14 mouse cellular contexts compared by ENCODE assay signal in the genomic region with DNA sequence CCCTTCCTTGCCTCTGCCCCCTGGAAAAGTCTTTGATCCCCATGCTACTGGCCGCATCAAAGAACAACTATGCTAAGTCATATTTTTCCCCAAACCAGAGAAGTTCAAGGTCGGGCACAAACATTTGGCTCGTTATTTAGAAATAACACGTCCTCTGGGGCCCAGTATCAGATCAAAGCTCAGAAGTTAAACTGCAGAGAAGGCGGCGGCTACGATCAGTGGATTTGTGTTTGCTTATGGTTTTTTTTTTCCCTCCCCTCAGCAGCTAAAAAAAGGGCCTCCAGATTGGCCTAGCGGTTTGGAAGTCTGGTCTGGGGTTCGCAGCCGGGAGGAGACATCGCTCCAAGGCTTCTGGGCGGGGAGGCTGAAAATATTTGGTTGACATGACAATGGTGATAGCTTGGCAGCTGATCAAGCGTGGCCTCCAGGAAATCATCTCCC. TPM values are rescaled to one million over a fixed set of nuclear protein-coding genes. Genes with fewer than 3 reads are reported as not detected.
DNase-seq lines count a peak whose midpoint lies in the region; ATAC-seq and TF ChIP-seq lines count a peak whose summit lies in the region.
"Had no signal": no experiment of that assay in that cellular context is flagged by ENCODE, and none has a peak within 500 bp of the region (broad histone marks: within the 10 kb centered on the region; RNA-seq: fewer than 3 reads in every experiment).

No protein-coding gene starts in this region.

- H3K9ac ChIP-seq in heart, embryonic 14.5 days (ENCODE audit: low read length): 0 out of 2 replicates have a peak overlapping the region, but pooled peaks have one; percentile 5
- no peak overlapping the region for H3K9ac ChIP-seq in liver, adult 2 months (ENCODE audit: low read depth, low read length)
- H3K9ac ChIP-seq in liver, embryonic 11.5 days (ENCODE audit: low read depth, low read length): no peak overlapping the region
- no peak overlapping the region for H3K9ac ChIP-seq in lung, embryonic 16.5 days (ENCODE audit: low read length)
- no peak overlapping the region for H3K9ac ChIP-seq in forebrain, embryonic 11.5 days (ENCODE audit: low read length)
- H3K9ac ChIP-seq: forebrain, embryonic 12.5 days; heart, embryonic 13.5 days; liver, embryonic 14.5 days had no signal

- WGBS in heart, embryonic 14.5 days: 39% methylated on average over 13 of the region's 13 CpGs
- WGBS in liver, adult 2 months: 16% methylated on average over 13 of the region's 13 CpGs
- WGBS in liver, embryonic 11.5 days: 56% methylated on average over 13 of the region's 13 CpGs
- 15% methylated on average over 13 of the region's 13 CpGs for WGBS in lung, embryonic 16.5 days
- 85% methylated on average over 13 of the region's 13 CpGs for WGBS in thymus, adult 2 months
- WGBS in forebrain, embryonic 11.5 days: 67% methylated on average over 13 of the region's 13 CpGs

- no peaks in the 10 kb centered on the region for H3K9me3 ChIP-seq in heart, embryonic 14.5 days (ENCODE audit: control insufficient read depth, low read length)
- no peaks in the 10 kb centered on the region for H3K9me3 ChIP-seq in liver, embryonic 11.5 days (ENCODE audit: control insufficient read depth, low read length)
- no peaks in the 10 kb centered on the region for H3K9me3 ChIP-seq in lung, embryonic 16.5 days (ENCODE audit: control insufficient read depth, low read length)
- no peaks in the 10 kb centered on the region for H3K9me3 ChIP-seq in forebrain, embryonic 11.5 days (ENCODE audit: control insufficient read depth, low read length)
- H3K9me3 ChIP-seq: forebrain, embryonic 12.5 days; heart, embryonic 13.5 days had no signal

- H3K79me2 ChIP-seq in liver, adult 2 months (ENCODE audit: control insufficient read depth, insufficient read depth, low read length): no peaks in the 10 kb centered on the region

- H3K27ac ChIP-seq in heart, embryonic 14.5 days (replicated peaks in 1 of 2; ENCODE audit: control insufficient read depth in 1 of 2, insufficient read depth in 1 of 2, low read depth in 2 of 2, low read length in 2 of 2): no peak overlapping the region
- no peak overlapping the region for H3K27ac ChIP-seq in liver, adult 2 months (replicated peaks; ENCODE audit: insufficient read depth, low read depth, low read length)
- no peak overlapping the region for H3K27ac ChIP-seq in liver, embryonic 11.5 days (ENCODE audit: low read depth, low read length)
- H3K27ac ChIP-seq in lung, embryonic 16.5 days (ENCODE audit: low read length): no peak overlapping the region
- no peak overlapping the region for H3K27ac ChIP-seq in thymus, adult 2 months (ENCODE audit: control insufficient read depth, insufficient read depth, low read length)
- no peak overlapping the region for H3K27ac ChIP-seq in forebrain, embryonic 11.5 days (ENCODE audit: low read depth, low read length)
- H3K27ac ChIP-seq: forebrain, embryonic 12.5 days; heart, embryonic 13.5 days; liver, embryonic 14.5 days had no signal

- no peaks in the 10 kb centered on the region for H3K36me3 ChIP-seq in heart, embryonic 14.5 days (ENCODE audit: control insufficient read depth, insufficient read depth, low read length)
- H3K36me3 ChIP-seq in liver, adult 2 months (ENCODE audit: control insufficient read depth, insufficient read depth, low read length): no peaks in the 10 kb centered on the region
- H3K36me3 ChIP-seq in liver, embryonic 11.5 days (ENCODE audit: control insufficient read depth, insufficient read depth, low read length): no peaks in the 10 kb centered on the region
- H3K36me3 ChIP-seq in lung, embryonic 16.5 days (ENCODE audit: control insufficient read depth, insufficient read depth, low read length): no peaks in the 10 kb centered on the region
- H3K36me3 ChIP-seq in thymus, adult 2 months (ENCODE audit: control insufficient read depth, insufficient read depth, low read length): no peaks in the 10 kb centered on the region
- H3K36me3 ChIP-seq in forebrain, embryonic 11.5 days (ENCODE audit: control insufficient read depth, insufficient read depth, low read length): no peaks in the 10 kb centered on the region
- H3K36me3 ChIP-seq: forebrain, embryonic 12.5 days; heart, embryonic 13.5 days had no signal

- no peak for TF ChIP-seq POLR2A in liver, adult 2 months (IDR thresholded peaks at IDR 0.05; ENCODE audit: extremely low read depth, insufficient read depth, low read length)
- TF ChIP-seq POLR2A in thymus, adult 2 months (IDR thresholded peaks at IDR 0.05; ENCODE audit: control insufficient read depth, extremely low read depth, insufficient read depth, low read length, poor library complexity): no peak

- H3K27me3 ChIP-seq in heart, embryonic 14.5 days (ENCODE audit: control insufficient read depth, insufficient read depth, low read length): no peaks in the 10 kb centered on the region
- no peaks in the 10 kb centered on the region for H3K27me3 ChIP-seq in liver, adult 2 months (ENCODE audit: control insufficient read depth, insufficient read depth, low read length)
- no peaks in the 10 kb centered on the region for H3K27me3 ChIP-seq in liver, embryonic 11.5 days (replicated peaks; ENCODE audit: control insufficient read depth, insufficient read depth, low read length)
- H3K27me3 ChIP-seq in lung, embryonic 16.5 days (ENCODE audit: control insufficient read depth, insufficient read depth, low read depth, low read length): no peaks in the 10 kb centered on the region
- H3K27me3 ChIP-seq in thymus, adult 2 months (ENCODE audit: control insufficient read depth, insufficient read depth, low read length): no peaks in the 10 kb centered on the region
- H3K27me3 ChIP-seq in forebrain, embryonic 11.5 days (ENCODE audit: control insufficient read depth, insufficient read depth, low read length): no peaks in the 10 kb centered on the region

- ATAC-seq in heart, embryonic 14.5 days (ENCODE audit: insufficient number of reproducible peaks, insufficient read depth, low FRiP score, low read depth): no peak
- ATAC-seq in liver, embryonic 11.5 days (replicated peaks; ENCODE audit: low FRiP score): no peak
- peak; percentile 18; the same call in 1 of the 2 replicates for ATAC-seq in lung, embryonic 16.5 days (ENCODE audit: low read depth)
- ATAC-seq in forebrain, embryonic 11.5 days (replicated peaks; ENCODE audit: low FRiP score): no peak
- ATAC-seq: CD4-positive, CD25-positive, alpha-beta regulatory T cell, adult 4 months had no signal

- TF ChIP-seq CTCF in liver, adult 2 months (IDR thresholded peaks at IDR 0.05; ENCODE audit: low read depth, low read length): no peak
- no peak for TF ChIP-seq CTCF in thymus, adult 2 months (IDR thresholded peaks at IDR 0.05; ENCODE audit: borderline replicate concordance, control insufficient read depth, extremely low read depth, insufficient read depth, low read length, poor library complexity)

- H3K4me2 ChIP-seq in heart, embryonic 14.5 days (ENCODE audit: low read length): no peak overlapping the region
- no peak overlapping the region for H3K4me2 ChIP-seq in liver, embryonic 11.5 days
- no peak overlapping the region for H3K4me2 ChIP-seq in lung, embryonic 16.5 days (ENCODE audit: low read depth, low read length)
- no peak overlapping the region for H3K4me2 ChIP-seq in forebrain, embryonic 11.5 days (ENCODE audit: low read depth, low read length, severe bottlenecking)
- H3K4me2 ChIP-seq: forebrain, embryonic 12.5 days; heart, embryonic 13.5 days had no signal

- H3K4me3 ChIP-seq in heart, embryonic 14.5 days (ENCODE audit: control insufficient read depth in 1 of 2, insufficient read depth in 1 of 2, low read depth in 1 of 2, low read length in 2 of 2): no peak overlapping the region
- H3K4me3 ChIP-seq in liver, adult 2 months (ENCODE audit: insufficient read depth, low read depth, low read length): no peak overlapping the region
- H3K4me3 ChIP-seq in liver, embryonic 11.5 days (ENCODE audit: low read depth, low read length): no peak overlapping the region
- no peak overlapping the region for H3K4me3 ChIP-seq in lung, embryonic 16.5 days (ENCODE audit: low read length)
- H3K4me3 ChIP-seq in thymus, adult 2 months (ENCODE audit: control insufficient read depth, insufficient read depth, low read length): no peak overlapping the region
- no peak overlapping the region for H3K4me3 ChIP-seq in forebrain, embryonic 11.5 days (ENCODE audit: low read depth, low read length)
- H3K4me3 ChIP-seq: forebrain, embryonic 12.5 days; heart, embryonic 13.5 days had no signal

- H3K4me1 ChIP-seq in heart, embryonic 14.5 days (ENCODE audit: control insufficient read depth in 2 of 2, insufficient read depth in 2 of 2, low read length in 2 of 2): peaks cover 7 to 11% of the 10 kb centered on the region in 2 experiments
- H3K4me1 ChIP-seq in liver, adult 2 months (ENCODE audit: control insufficient read depth, insufficient read depth, low read length): 0 out of 2 replicates have a peak, but pooled peaks cover 3% of the 10 kb centered on the region
- H3K4me1 ChIP-seq in liver, embryonic 11.5 days (replicated peaks; ENCODE audit: control insufficient read depth, insufficient read depth, low read length): no peaks in the 10 kb centered on the region
- peaks cover 6% of the 10 kb centered on the region for H3K4me1 ChIP-seq in lung, embryonic 16.5 days (replicated peaks; ENCODE audit: control insufficient read depth, insufficient read depth, low read length)
- H3K4me1 ChIP-seq in thymus, adult 2 months (replicated peaks; ENCODE audit: control insufficient read depth, insufficient read depth, low read length): no peaks in the 10 kb centered on the region
- no peaks in the 10 kb centered on the region for H3K4me1 ChIP-seq in forebrain, embryonic 11.5 days (replicated peaks; ENCODE audit: control insufficient read depth, insufficient read depth, low read length)
- H3K4me1 ChIP-seq: forebrain, embryonic 12.5 days had no signal

- DNase-seq in heart, adult 8-10 months (ENCODE audit: low spot score): no peak
- DNase-seq in liver, adult 2 months (ENCODE audit: extremely low read depth, low read depth, low spot score): peak; percentile 76
- no peak for DNase-seq in liver, embryonic 11.5 days (ENCODE audit: low spot score)
- DNase-seq in adrenal gland, postnatal 10 days: peak; percentile 69
- DNase-seq in thymus, adult 2 months: no peak
- DNase-seq in forebrain, embryonic 11.5 days (ENCODE audit: low spot score): no peak

RNA-seq across cellular contexts. Expression of gene Gm5294, which starts 38.0 kb away (rescaled TPM):
- not detected in 2 replicates for polyA plus RNA-seq in heart, embryonic 14.5 days (2014; fragmentation: Nextera tagmentation; extraction: Ambion mirVana)
- total RNA-seq in heart, adult 8-10 months (2022): not detected
- not detected in 2 replicates for total RNA-seq in liver, adult 2 months (2014; rRNA removed)
- not detected in 2 replicates for polyA plus RNA-seq in liver, adult 2 months (2012; rRNA removed)
- polyA plus RNA-seq in liver, embryonic 11.5 days (2014; fragmentation: Nextera tagmentation; extraction: Ambion mirVana): not detected in 2 replicates
- total RNA-seq in adrenal gland, postnatal 10 days (2021): not detected
- not detected in 2 replicates for polyA plus RNA-seq in lung, embryonic 16.5 days (2015; fragmentation: Nextera tagmentation; extraction: Ambion mirVana)
- polyA plus RNA-seq in thymus, adult 2 months (2012; rRNA removed): 0.23 and 0.42 TPM in 2 replicates
- not detected in 2 replicates for polyA plus RNA-seq in forebrain, embryonic 11.5 days (2014; fragmentation: Nextera tagmentation; extraction: Ambion mirVana)
- total RNA-seq: layer of hippocampus, adult 18-20 months; monocyte, adult 5-6 weeks had no signal
- polyA plus RNA-seq: CD4-positive, CD25-positive, alpha-beta regulatory T cell, adult 4 months; forebrain, embryonic 12.5 days; heart, embryonic 13.5 days; liver, embryonic 14.5 days had no signal

Comparison
In these comparisons a context has a peak if more than half of its experiments do, and no peak if none do; other contexts are left out.
1. DNase-seq: peak in liver, adult 2 months (single experiment) and adrenal gland, postnatal 10 days (single experiment); none in heart, adult 8-10 months (single experiment), liver, embryonic 11.5 days (single experiment), thymus, adult 2 months (single experiment) and forebrain, embryonic 11.5 days (single experiment).